Mouse (Mus musculus) skeletal muscle tissue, postnatal 0 days (tissue): ENCODE results near the gene Tex33. TPM values are rescaled to one million over a fixed set of nuclear protein-coding genes. Genes with fewer than 3 reads are reported as not detected.

Experiments used
- microRNA-seq, 2 experiments: library from miRNA; unstranded; fragments of <30 nt; microRNA quantifications; one replicate each; pipeline ENCODE4; 2016
- polyA plus RNA-seq: library from polyadenylated mRNA; unstranded; fragments of >200 nt; fragmentation: Nextera tagmentation; extraction: Ambion mirVana; gene quantifications from 2 replicates; pipeline ENCODE4 v1.2.1, GENCODE M21; 2015

Gene Tex33
- not detected in 2 replicates for polyA plus RNA-seq

GRCm38 (mm10) chr15:78395478-78395962, at the start of gene Tex33:
Gene Tex33 (minus strand): TSS chr15:78395912.

GRCm38 (mm10) chr15:78428391-78429138, 32.9 kb upstream of the Tex33 start, which contains the start of gene Kctd17:
Gene Kctd17 (plus strand): TSS chr15:78428564.

GRCm38 (mm10) chr15:78406293-78406934, 10.7 kb upstream of the Tex33 start, which contains the start of gene Mpst:
Gene Mpst (plus strand): TSS chr15:78406416.

DNA sequence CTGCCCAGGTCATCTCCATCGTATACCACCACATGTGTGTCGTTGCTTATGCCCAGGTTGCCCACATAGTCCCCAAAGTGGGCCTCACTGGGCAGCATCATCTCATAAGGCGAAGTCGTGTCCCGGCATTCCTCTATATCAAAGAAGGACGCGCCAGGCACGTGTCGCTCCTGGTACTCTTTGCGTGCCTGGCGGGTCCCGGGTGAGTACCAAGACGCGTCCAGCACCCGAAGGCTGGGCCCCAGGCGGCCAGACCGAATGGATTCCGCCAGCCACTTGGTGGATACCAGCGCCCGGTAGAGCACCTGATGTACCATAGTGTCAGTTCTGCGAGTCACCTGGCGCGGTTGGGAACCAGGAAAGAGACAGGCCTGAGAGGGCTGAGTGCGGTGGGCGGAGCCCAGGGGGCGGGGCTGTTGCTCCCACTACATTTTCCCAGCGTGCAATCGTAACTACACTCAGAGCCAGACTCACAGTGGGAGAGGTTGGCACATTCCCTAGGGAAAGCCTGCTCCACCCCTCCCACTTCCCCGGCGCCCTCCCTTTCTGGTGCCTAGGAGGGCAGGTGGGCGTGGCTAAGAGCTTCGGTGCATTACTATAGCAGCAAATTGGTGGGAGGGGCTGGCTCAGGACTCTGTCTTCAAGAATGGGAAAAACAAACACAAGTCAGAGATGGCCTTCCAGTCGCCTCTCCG, 10.0 kb upstream of the Tex33 start, which contains the start of gene Tst:
TSS of gene Tst (minus strand) at position 391 of the 695 bp plus-strand sequence.

Small RNAs within 50 kb of the gene (microRNA-seq; reads per million reads assigned to microRNA genes)
- 0 reads per million in 2 experiments for gene Mir7676-2

Other genes starting within 250 kb of the Tex33 start
- 44.9 and 45.5 TPM in 2 replicates for gene Ift27, start 221.8 kb downstream of the Tex33 start, polyA plus RNA-seq
- gene Pvalb, start 189.5 kb downstream of the Tex33 start, polyA plus RNA-seq, result 88.3 and 98.0 TPM in 2 replicates
- 3.2 and 3.4 TPM in 2 replicates for gene Ncf4, start 151.1 kb downstream of the Tex33 start, polyA plus RNA-seq
- 1.3 TPM in 2 replicates for gene Csf2rb2, start 90.2 kb downstream of the Tex33 start, polyA plus RNA-seq
- 2.7 and 4.1 TPM in 2 replicates for gene Csf2rb, start 70.2 kb downstream of the Tex33 start, polyA plus RNA-seq
- gene Tst, start 10.0 kb upstream of the Tex33 start, polyA plus RNA-seq, result 20.1 and 42.8 TPM in 2 replicates
- gene Mpst, start 10.5 kb upstream of the Tex33 start, polyA plus RNA-seq, result 1.2 TPM in 2 replicates
- 26.1 and 33.4 TPM in 2 replicates for gene Kctd17, start 32.7 kb upstream of the Tex33 start, polyA plus RNA-seq
- 0.27 and 0.58 TPM in 2 replicates for gene Tmprss6, start 72.7 kb upstream of the Tex33 start, polyA plus RNA-seq
- 0.15 and 0.30 TPM in 2 replicates for gene Il2rb, start 99.4 kb upstream of the Tex33 start, polyA plus RNA-seq
- 23.9 and 32.8 TPM in 2 replicates for gene C1qtnf6, start 135.5 kb upstream of the Tex33 start, polyA plus RNA-seq
- not detected in 2 replicates for gene Sstr3, start 148.8 kb upstream of the Tex33 start, polyA plus RNA-seq
- 14.9 and 21.3 TPM in 2 replicates for gene Rac2, start 176.9 kb upstream of the Tex33 start, polyA plus RNA-seq
- gene Cyth4, start 201.1 kb upstream of the Tex33 start, polyA plus RNA-seq, result 6.9 and 8.9 TPM in 2 replicates